Mouse (Mus musculus) layer of hippocampus, adult 18-20 months (tissue): ENCODE results near the gene Defb35. TPM values are rescaled to one million over a fixed set of nuclear protein-coding genes. Genes with fewer than 3 reads are reported as not detected.
"Not testable (repeated sequence)": the region's sequence is repeated elsewhere in the genome, so short reads cannot be mapped to it uniquely, and the experiment has no call there.

ENCODE experiments used
- DNase-seq, 2 experiments: peaks; one replicate each; pipeline ENCODE4 v3.0.0; 2022; ENCODE audit warnings: low spot score in 2 of 2
- long read RNA-seq: library from polyadenylated mRNA; stranded (forward); transcript quantifications from one replicate; pipeline ENCODE4 v2.0.0, GENCODE M21; 2021
- total RNA-seq, 2 experiments: library from RNA; stranded (reverse); gene quantifications; 2 replicates each; pipeline ENCODE4 v1.2.3; 2021

Gene Defb35
- not detected for total RNA-seq
- long read RNA-seq = 0 reads

- not testable (repeated sequence) for DNase-seq
Observed at GRCm38 (mm10) chr8:21938052-21938451, at the start of gene Defb35. TSS of gene Defb35 (plus strand) at chr8:21938352.

GRCm38 (mm10) chr8:21906290-21906689 is 31.9 kb upstream of the Defb35 start, which contains the start of gene Defb11:
TSS of gene Defb11 (minus strand) at chr8:21906412.
- not testable (repeated sequence) for DNase-seq

- no peak for DNase-seq
Observed at GRCm38 (mm10) chr8:21911931-21912330, 26.2 kb upstream of the Defb35 start.

- no peak for DNase-seq
Observed at GRCm38 (mm10) chr8:21912554-21912953, 25.6 kb upstream of the Defb35 start.

GRCm38 (mm10) chr8:21915625-21916024 is 22.5 kb upstream of the Defb35 start:
- DNase-seq = peak; percentile 9 to 52

- DNase-seq = not testable (repeated sequence)
Observed at GRCm38 (mm10) chr8:21930754-21931153, 7.4 kb upstream of the Defb35 start.

- DNase-seq = no peak
Observed at GRCm38 (mm10) chr8:21932610-21933009, 5.5 kb upstream of the Defb35 start, which contains the start of gene Defb15. TSS of gene Defb15 (minus strand) at chr8:21932710.

GRCm38 (mm10) chr8:21946462-21946861 is 8.3 kb downstream of the Defb35 start, which contains the start of gene Defb13:
TSS of gene Defb13 (plus strand) at chr8:21946762.
- no peak for DNase-seq

- no peak for DNase-seq
Observed at GRCm38 (mm10) chr8:21947311-21948017, 9.3 kb downstream of the Defb35 start.

- peak; percentile 44 to 73 for DNase-seq
Observed at GRCm38 (mm10) chr8:21955321-21955720, 17.2 kb downstream of the Defb35 start.

- no peak for DNase-seq
Observed at GRCm38 (mm10) chr8:21956336-21956735, 18.2 kb downstream of the Defb35 start.

GRCm38 (mm10) chr8:21958414-21958813 is 20.3 kb downstream of the Defb35 start, which contains the start of gene Fam90a1a:
TSS of gene Fam90a1a (plus strand) at chr8:21958714.
- DNase-seq = no peak

GRCm38 (mm10) chr8:21966646-21967045 is 28.5 kb downstream of the Defb35 start:
- no peak for DNase-seq

- DNase-seq = no peak
Observed at GRCm38 (mm10) chr8:21969475-21969874, 31.3 kb downstream of the Defb35 start, which contains the start of gene Ccdc70. TSS of gene Ccdc70 (plus strand) at chr8:21969775.

GRCm38 (mm10) chr8:21978193-21978592 is 40.0 kb downstream of the Defb35 start:
- peak; percentile 2 to 43 for DNase-seq

GRCm38 (mm10) chr8:21981664-21982337 is 43.6 kb downstream of the Defb35 start:
- peak; percentile 27 to 53 for DNase-seq

Other genes with a start within 250 kb of the Defb35 start
- gene AY761184, start 234.7 kb upstream of the Defb35 start, total RNA-seq = not detected
- not detected for gene Defa24, start 203.9 kb upstream of the Defb35 start, total RNA-seq
- gene Defb50, start 114.8 kb upstream of the Defb35 start, total RNA-seq = not detected
- gene Defb2, start 98.4 kb upstream of the Defb35 start, total RNA-seq = not detected
- gene Defb10, start 79.5 kb upstream of the Defb35 start, total RNA-seq = not detected
- gene Defb9, start 52.9 kb upstream of the Defb35 start, total RNA-seq = not detected
- gene Defb11, start 31.9 kb upstream of the Defb35 start, total RNA-seq = not detected
- gene Defb15, start 5.6 kb upstream of the Defb35 start, total RNA-seq = not detected
- not detected for gene Defb13, start 8.4 kb downstream of the Defb35 start, total RNA-seq
- not detected for gene Fam90a1a, start 20.4 kb downstream of the Defb35 start, total RNA-seq
- not detected for gene Ccdc70, start 31.4 kb downstream of the Defb35 start, total RNA-seq
- 1 to 10 TPM; 1.4 to 1.6 TPM for gene Atp7b, start 122.0 kb downstream of the Defb35 start, total RNA-seq
- 10 to 100 TPM; 38.3 to 40.5 TPM for gene Alg11, start 122.4 kb downstream of the Defb35 start, total RNA-seq
- gene Nek5, start 186.7 kb downstream of the Defb35 start, total RNA-seq = under 1 TPM; 0.12 to 0.15 TPM
- gene Nek3, start 228.1 kb downstream of the Defb35 start, total RNA-seq = 1 to 10 TPM; 2.5 to 3.0 TPM
- under 1 TPM; 0.20 to 0.32 TPM for gene Ckap2, start 247.5 kb downstream of the Defb35 start, total RNA-seq